16 mouse cellular contexts compared by ENCODE assay signal in genomic region chr12:34092953-34093352, GRCm38 (mm10).
"Had no signal": no experiment of that assay in that cellular context is flagged by ENCODE, and none has a peak within 500 bp of the region (broad histone marks: within the 10 kb centered on the region; RNA-seq: fewer than 3 reads in every experiment).

No protein-coding gene starts in this region.

- DNase-seq: retina, postnatal 1 day; right cerebral cortex, adult 18-20 months; right cerebral cortex, postnatal 14 days; right cerebral cortex, postnatal 25 days; right cerebral cortex, postnatal 4 days; spleen, adult 18-20 months; thymus, adult 18-20 months; thymus, adult 2 months; thymus, postnatal 14 days; thymus, postnatal 25 days; thymus, postnatal 36 days; thymus, postnatal 4 days had no signal

- H3K4me2 ChIP-seq: neural tube, embryonic 13.5 days; neural tube, embryonic 15.5 days; stomach, embryonic 15.5 days had no signal

- H3K9ac ChIP-seq: neural tube, embryonic 13.5 days; neural tube, embryonic 15.5 days; stomach, embryonic 15.5 days had no signal

- H3K27ac ChIP-seq: neural tube, embryonic 13.5 days; neural tube, embryonic 15.5 days; stomach, embryonic 15.5 days; stomach, postnatal 0 days had no signal

- H3K9me3 ChIP-seq: neural tube, embryonic 13.5 days; neural tube, embryonic 15.5 days; stomach, embryonic 15.5 days had no signal

- H3K27me3 ChIP-seq: neural tube, embryonic 13.5 days; neural tube, embryonic 15.5 days; stomach, embryonic 15.5 days had no signal

- H3K36me3 ChIP-seq: neural tube, embryonic 13.5 days; neural tube, embryonic 15.5 days; stomach, embryonic 15.5 days had no signal

- H3K4me3 ChIP-seq: neural tube, embryonic 13.5 days; neural tube, embryonic 15.5 days; stomach, embryonic 15.5 days had no signal

- H3K4me1 ChIP-seq: neural tube, embryonic 13.5 days; neural tube, embryonic 15.5 days; stomach, embryonic 15.5 days had no signal
